Mouse (Mus musculus) thymus, postnatal 25 days (tissue): ENCODE data around the gene Nbr1.
A peak's percentile ranks its signal among the peaks of the same experiment; 100 is the strongest.

ENCODE experiments used
- DNase-seq: peaks from one replicate; pipeline ENCODE4 v3.0.0; 2022

The Nbr1 gene

DNA sequence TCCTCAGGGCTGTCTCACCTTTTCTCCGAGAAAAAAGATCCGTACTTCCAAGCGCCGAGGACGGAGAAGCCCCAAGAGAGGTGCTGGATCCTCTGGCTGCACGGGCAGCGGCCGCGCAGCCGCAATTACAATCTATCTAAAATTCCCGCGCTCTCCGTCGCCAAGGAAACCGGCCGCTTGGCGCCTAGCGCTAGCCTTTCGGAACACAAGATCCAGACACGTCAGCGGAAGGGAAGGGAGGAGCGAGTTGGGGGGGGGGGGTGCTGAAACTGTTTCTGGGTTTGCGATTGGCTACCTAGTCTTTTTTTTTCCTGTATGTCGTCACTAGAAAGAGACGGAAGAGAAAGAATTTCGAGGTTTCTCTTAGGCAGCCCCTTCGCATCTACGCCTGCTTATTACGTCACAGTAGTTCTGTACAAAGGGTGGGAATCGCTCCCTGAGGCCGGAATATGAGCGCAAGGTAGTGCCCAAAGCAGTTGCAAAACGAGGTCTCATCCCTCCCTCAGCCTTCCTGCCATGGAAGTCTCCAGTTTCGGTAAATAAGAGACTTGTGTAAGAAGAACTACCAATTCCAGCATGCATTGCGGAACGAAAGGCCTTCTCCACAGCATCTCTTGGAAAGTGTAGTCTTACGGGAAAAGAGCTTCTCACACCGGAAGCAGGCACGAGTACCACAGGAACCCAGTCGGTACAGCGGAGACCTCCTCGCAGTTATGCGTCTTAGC, at the start of gene Nbr1, which contains the start of gene Brca1:
Nbr1 (plus strand) TSS at position 399 of the 725 bp plus-strand sequence.
Brca1 (minus strand) TSS at position 205 of the 725 bp plus-strand sequence.
- DNase-seq, result peak; percentile 91

DNA sequence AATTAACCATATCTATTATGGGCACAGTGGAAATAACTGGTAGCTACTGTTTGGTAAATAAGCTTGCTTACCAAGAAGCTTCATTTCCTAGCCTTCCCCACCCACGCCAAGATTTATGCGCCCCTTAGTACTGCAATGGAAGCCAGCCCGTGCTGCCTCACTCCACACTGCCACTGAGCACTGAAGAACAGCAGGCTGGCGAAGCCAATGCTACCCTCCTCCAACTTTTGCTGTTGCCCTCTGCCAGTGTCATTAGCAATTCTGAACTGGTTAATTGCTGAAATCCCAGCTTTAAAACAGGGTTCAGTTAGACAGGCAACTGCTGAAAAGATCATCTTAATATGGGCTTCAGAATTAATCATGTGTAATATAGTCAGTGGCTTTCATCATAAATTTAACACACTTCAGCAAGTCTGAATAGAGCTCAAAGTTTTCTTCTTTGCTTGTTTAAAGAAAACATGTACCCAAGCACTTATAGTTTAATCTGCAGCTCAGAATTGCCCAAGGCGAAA, 45.6 kb upstream of the Nbr1 start:
- DNase-seq, result no peak

DNA sequence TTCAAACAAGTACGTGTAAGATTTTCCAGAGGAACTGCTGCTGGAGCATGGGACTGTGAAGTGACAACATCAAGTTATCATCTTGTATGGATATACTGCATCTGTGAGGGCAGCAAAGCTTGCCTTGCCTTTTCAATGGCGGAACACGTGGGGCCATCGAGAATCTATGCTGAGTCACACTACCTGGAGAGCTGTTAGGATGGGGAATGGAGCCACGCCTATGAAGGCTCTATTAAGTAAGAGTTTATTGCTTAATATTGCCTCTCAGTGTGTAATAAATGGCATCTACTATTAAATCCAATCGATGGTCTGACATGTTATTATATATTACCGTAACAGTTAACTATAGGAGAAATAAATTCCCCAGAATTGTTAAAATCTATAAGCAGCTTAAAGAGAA, 44.9 kb upstream of the Nbr1 start:
- no peak for DNase-seq

DNA sequence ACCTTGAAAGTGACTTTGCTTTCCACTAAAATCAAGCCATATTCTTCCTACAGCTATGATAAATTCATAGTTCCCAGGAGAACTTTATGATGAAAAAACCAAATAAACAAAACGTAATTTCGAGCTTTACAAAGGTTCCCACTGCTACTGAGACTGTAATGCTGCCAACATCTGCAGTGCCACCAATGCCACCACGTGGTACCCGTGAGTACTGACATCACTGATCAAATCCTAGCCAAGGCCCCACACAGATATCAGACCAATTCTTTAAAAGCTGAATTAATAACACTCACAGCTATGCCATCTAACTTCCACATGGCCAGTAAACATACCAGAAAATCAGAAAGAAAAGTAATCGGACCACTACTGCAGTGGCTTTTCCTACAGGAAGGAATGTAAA, 33.0 kb upstream of the Nbr1 start:
- no peak for DNase-seq

DNA sequence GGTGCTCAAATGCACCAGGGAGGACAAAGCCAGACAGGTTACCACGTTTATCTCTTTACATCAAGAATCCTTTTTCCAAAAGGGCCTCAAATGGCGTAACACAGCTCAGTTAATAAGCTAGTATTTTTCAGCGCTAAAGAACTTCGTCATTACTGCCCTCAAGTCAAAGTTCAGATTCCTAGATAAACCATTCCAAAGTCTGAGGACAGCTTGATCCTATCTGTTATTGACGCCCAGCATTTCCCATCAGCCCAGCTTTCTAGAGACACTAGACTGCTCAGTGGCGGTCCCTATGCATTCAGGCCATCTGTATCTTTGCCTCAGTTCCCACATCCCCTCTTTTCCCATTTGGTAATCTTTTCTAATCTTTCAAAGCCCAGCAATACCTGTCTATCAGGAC, 32.6 kb upstream of the Nbr1 start:
- DNase-seq, result no peak

DNA sequence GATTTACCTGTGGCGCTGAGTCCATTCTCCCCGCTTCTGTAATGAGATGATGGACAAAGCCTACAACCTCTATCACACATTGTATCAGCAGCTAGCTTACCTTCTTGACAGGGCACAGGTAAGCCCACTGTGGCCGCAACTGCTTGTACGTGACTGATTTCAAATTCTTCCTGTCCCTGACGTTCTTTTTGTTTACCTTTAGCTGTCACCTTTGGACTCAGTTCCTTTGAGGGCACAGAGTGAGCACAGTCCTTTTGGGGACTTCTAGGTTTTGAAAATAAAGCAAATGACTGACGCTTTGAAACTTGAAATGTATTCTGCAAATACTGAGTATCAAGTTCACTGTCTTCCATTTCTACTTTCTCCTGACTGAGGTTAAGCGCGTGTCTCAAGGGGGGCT, 27.5 kb upstream of the Nbr1 start:
- DNase-seq, result no peak

DNA sequence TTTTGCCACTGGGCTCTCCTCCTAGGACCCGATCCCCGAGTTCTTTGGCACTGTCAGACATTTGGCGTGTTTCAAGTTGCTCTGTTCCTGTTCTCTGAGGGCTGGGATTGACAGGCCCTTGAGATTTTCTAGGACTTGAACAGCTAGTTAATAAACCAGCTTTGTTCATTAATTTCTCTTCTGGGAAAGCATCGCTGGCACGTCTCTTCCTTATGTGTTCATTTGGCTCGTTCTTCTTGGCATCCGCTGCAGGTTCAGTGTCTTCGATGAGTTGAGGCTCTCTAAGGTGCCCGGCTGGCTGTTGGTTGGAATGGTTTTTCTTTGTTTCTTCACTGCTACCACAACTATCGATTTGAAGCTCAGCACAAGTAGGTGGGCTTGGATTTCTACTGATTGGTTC, 26.9 kb upstream of the Nbr1 start:
- no peak for DNase-seq

DNA sequence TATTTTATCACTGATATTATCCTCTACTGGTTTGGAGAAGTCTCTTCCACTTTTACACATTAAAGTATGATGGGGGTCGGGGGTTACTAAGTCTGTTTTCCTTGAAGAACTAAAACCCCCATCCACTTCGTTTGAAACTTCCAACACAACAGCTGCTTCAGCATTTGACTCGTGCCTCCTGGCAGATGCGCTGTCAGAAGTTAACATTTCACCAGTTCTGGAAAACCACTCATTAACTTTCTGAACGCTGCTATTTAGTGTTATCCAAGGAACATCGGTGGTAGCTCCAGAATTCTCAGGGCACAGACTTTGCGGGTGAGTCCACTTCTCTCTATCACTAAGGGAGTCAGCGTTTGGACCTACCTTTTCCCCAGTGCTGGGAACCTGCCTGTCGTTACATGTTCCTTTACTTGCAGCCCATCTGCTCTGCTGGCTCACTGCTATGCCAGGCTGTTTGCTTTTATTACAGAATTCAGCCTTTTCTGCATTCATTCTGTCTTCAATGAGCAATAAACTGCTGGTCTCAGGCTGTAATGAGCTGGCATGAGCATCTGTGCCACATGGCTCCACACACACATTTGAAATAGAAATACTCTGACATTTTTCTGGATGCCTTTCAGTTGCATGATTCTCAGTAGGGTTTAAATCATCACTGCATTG, 25.9 kb upstream of the Nbr1 start:
- no peak for DNase-seq

DNA sequence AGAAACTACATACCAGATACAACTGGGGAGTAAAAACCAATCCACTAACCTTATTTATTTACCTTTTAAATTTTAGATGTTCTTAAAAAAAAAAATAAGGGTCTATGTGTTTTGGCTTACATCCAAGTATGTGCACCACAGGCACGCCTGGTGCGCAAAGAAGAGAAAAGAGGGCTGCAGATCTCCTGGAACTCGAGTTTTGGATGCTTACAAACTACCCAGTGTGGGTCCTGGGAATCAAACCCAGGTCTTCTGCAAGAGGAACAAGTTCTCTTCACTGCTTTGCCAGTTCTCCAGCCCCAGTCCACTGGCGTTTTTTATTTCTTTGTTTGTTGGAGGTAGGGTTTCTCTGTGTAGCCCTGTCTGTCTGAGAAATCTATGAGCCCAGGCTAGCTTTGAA, 25.3 kb upstream of the Nbr1 start:
- no peak for DNase-seq

DNA sequence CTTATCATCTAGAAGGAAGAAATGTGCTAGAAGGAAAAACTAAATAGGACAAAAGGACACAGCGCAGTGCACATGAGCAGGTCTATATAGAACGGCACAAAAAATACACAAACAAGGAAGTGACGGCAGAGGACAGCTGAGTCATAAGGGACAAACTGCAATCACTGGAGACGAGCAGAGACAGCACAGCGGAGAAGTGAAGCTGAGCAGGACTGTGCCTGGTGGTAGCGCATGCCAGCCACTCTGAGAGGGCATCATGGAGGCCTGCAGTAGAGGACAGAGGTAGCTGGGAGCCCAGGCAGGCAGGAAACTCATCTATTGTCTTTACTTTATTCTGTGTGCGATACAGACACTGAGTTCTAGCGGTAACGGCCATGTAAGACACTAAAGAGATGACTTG, 8.4 kb upstream of the Nbr1 start:
- no peak for DNase-seq

DNA sequence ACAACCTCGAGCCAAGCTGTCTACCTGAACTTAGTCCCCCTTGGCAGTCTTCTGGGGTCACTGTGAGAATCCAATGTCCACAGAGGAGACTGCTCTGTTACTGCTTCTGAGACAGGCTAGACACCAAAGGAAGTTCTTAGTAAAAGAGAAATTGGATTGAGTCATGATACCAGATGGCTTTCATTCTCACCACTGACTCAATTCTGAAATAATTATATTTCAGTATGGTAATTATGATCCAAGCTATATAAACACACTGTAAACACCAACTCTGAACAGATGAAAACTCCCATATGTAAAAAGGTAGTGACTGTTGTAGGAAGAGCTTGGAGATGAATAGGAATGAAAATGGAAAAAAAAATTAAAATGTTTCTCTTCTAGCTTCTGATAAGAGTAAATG, 7.8 kb upstream of the Nbr1 start:
- DNase-seq, result no peak

DNA sequence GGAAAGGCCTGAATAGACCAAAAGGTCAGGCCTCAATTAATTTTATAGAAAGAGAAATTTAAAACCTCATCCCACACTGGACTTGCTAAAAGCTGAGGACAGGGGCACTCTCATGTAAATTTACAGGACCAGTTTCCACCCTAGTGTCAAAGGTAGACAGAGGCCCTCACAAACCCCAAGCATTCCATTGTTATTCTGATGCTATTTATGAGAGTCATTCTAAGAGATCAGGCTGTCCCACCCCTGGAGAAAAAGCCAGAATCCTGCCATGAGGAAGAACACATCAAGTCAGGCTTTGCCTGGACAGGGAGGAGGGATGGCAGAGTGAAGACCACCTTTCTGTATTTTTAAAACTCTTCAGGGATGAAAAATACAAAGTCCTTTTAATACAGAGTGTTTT, 3.4 kb upstream of the Nbr1 start:
- DNase-seq, result no peak

DNA sequence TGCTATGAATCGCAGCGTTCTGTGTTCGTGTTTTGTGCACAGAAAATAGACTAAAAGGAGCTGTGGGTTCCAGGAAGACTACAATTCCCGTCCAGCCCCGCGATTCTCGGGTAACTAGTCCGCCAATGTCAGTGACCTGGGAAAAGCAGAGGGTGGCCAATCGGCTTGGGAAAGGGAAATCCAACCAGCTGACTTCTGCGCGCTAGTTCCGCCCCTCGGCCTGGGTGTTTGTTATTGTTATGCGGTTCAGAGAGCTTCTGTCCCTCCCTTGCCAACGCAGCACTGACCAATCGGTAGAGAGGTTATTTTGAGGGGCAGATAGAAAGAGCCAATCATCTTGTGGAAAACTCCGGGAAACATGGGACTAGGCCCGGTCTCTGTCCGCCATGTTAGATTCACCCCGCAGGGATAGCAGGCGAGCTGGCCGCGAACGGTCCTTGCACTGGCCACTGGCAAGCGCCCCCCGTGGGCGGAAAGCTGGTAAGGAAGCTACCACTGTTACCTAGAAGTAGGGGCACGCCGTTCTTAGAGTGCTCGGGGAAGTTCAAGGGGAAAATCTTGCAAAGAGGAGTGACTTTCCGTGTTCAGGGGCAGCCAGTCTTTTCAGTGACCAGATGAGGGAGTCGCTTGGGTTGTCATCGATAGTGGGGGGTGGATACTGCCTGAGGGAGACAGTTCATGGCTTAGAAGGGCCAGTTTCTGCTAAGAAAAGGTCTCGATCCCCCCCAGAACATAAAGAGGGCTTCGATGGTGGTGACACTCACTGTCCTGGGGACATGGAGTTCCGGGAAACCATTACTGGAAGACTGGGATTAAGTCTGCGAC, 739 bp downstream of the Nbr1 start:
- DNase-seq, result peak; percentile 93

DNA sequence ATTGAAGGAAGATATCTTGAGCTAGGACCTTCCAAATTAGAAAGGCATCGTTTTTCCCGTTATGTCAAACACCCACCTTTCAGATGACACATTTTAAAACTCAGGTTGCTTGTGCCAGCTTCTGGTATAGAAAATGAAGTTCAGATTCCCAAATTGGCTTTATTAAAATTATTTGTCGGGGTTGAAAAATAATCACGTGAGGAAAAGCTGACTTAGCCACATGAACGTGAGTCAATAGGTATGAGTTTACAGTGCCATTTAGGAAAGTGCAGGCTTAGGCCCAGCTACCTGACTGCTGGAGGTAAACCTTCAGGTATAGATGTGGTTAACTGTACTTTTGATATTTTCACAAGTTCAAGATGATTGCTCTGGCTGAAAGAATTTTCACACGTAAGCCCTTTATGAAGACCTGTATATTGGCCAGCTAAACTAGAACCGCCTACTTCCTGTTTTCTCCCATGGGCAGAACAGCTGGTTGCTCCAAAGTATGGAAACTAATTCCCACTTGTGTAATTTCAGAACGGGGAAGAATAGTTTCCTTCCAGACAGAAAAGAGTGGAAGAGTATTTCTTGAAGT, 1.5 kb downstream of the Nbr1 start:
- no peak for DNase-seq

DNA sequence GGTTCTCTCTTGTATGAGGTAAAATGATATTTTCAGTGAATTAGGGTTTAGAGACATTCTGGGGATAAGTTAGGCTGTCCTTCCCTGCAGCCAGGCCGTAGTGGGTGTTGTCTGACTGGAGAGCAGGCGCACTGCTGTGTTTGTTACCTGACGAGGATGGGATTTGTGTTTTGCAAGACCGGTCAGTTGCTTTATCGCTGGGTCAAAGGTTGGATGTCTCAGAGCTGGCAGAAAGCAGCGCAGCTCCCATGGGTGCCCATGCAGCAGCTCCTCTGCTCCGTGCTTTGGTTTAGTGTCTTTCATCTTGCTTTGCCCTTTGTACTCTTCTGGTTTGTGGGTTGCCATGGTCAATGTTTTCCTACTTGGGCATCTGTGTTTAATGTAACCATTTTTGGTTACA, 4.6 kb downstream of the Nbr1 start:
- DNase-seq, result no peak

DNA sequence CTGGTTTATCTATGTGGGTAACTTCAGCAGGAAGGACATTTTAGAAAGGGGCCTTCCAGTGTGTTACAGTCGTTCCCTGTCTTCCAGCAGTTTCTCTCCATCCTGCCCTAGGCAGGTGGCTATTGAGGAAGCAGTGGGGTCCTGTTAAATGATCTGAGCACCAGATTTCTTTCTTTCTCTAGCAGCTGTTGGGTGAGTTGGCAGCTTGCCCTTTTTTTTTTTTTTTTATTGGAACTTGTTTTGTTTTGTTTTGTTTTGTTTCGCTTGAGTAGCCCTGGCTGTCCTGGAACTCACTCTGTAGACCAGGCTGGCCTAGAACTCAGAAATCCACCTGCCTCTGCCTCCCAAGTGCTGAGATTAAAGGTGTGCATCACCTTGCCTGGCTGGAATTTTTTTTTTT, 5.0 kb downstream of the Nbr1 start:
- no peak for DNase-seq

DNA sequence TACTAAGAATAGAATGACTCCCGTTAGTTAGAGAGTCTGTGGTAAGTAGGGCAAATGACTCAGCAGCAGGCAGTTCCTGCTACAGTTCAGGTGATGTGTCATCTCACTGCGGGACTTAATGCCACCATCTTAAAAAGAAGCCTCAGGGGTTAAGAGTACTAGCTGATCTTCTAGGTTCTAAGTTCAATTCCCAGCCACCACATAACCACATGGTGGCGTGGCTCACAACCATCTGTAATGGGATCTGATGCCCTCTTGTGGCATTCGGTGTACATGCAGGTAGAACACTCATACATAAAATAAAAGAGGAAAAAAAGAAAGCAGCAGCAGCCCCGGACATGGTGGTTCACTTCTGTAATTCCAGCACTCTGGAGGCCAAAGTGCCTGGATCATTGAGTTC, 10.4 kb downstream of the Nbr1 start:
- peak; percentile 66 for DNase-seq

DNA sequence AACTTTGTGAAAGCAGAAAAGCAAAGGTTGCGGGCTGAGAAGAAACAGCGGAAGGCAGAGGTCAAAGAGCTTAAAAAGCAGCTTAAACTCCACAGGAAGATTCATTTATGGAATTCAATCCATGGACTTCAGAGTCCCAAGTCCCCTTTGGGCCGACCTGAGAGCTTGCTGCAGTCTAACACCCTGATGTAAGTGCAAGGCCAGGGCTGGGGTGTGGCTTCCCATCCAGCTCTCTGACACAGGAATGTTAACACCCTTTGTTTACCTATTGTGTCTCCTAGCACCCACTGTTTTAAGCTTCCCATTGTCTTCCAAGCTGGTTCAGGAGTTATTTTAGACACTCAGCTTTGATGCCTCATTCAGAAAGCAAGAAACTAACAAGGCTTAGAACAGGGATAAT, 16.5 kb downstream of the Nbr1 start:
- DNase-seq, result no peak

DNA sequence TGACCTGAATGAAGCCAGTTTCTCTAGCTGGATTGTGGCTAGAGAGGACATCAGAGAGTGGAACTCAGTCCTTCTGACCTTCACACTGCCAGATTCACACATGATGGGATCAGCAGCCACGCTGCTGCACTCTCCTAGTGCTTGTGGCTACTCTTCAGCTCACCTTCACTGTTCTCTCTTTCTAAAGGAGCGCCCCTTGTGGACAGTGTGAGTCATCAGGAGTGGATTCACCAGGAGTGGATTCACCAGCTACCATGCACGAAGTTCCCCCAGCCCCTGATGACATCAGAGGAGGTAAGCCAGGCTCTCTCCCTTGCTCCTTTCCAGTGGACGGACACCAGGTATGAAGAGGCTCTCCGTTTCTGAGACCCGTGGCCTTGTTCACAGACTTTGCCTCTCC, 24.2 kb downstream of the Nbr1 start:
- DNase-seq, result no peak

DNA sequence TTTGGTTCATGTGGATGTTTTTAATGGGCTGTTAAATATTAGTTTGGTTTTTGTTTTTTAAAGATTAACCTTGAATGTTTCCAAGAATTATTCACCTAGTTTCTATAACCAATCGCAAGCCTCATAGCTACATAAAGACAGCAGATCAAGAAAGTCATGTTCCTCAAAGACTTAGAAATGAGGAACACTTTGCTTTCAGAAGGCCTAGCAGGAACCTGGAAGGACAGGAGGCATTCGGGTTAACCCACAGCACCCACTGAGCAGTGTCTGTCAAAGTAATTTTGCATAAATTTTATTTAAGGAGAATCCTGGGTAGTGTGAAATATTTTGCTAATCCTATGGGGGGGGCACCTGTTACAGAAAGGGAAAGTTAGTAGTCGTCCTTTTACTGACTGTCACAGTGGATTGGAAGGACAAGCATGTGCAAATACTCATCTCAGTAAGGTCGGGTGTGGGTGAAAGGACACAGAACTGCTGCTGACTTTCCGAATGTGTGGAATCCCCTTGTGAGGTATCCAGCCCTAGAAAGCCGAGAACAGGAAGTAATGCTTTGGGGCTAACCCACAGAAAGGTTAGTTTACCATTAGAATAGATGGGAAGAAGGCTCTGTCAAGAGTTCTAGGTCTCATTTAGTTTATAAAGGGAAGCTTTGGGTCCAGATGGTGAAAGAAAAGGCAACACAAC, 29.3 kb downstream of the Nbr1 start:
- no peak for DNase-seq

DNA sequence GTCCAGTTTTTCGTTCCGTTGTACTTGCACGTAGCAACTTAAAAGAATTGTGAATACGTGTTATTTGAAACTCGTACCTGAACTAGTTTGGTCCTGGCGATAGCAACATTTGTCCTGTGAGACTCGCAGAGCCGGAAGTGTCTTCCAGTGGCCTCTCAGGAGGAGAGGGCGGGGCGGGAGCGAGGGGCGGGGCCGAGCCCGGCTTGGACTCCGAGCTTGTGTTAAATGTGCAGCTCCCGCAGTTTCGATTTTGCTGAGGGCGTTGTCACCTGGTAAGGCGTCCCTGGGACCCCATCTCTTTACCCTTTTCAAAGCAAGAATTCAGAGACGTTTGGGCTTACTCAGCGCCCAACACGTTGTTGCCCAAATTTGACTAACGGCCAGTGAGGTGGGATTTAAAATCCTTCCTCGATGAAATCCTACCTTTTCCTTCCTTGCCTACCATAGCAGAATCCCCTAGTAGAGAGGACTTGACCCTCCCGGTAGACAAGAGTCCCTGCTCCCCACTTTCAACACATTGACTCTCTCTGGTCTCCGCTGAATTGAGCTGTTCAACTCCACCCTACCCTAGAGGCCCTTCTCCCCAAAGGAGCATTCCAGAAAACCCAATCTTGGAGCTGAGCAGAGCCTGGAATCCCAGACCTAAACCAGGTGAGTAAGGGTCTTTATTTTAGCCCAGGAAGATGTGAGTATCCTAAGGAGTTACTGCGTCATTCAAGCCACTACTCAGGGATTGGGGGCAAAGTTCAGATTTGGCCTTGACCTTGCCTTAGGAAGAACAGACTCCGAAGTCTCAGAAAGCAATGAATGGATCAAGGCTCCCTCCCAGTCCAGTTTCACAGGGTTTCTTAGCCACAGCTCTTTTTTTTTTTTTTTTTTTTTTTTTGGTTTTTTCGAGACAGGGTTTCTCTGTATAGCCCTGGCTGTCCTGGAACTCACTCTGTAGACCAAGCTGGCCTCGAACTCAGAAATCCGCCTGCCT, 30.4 kb downstream of the Nbr1 start, which contains the start of gene Tmem106a:
Tmem106a (plus strand) TSS at position 189 of the 982 bp plus-strand sequence.
- DNase-seq, result peak; percentile 69
